Mouse (Mus musculus): ENCODE measurements at regions not wholly inside any gene's neighbourhood (a gene's known extent, or its start where the extent isn't known, plus 50 kb on each side); places are given as distances from the start of the nearest gene placed in this dataset.

DNA sequence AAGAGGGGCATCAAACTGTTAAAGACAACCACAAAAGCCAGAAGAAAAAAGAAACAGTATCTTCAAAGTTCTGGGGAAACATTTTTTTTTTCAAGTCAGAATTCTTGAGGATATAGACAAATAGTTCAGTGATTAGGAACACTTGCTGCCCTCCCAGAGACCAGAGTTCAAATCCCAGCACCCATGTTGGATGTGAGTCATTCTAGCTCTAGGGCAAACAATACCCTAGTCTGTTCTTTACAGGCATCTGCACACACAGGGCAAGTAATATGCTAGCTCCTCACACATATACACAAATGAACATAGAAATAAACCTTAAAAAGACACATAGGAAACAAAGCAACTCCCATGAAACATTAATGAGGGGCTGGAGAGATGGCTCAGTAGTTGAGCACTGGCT is 256.8 kb downstream of the Mreg start:
- intact Hi-C loops (cut with DNase I): no loop called here
- no peak for DNase-seq

DNA sequence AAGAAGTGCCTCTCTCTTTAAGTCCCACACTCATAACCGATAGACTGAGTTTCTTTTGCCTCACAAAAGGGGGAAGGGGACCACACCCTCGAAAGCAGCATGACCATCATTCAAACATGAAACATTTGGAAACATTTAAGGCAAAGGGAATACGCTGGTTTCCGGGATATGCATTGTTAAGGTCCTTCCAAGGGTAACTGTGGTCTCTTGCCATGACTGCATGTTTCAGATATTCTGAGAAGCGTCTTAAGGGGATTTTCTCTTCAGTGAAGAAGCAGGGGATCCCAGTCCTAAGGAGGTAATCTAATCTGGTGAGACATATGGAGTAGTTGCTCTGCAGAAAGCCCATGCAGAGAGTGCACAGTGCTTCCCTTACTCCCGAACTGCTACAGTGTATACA is 258.8 kb downstream of the Mreg start:
- intact Hi-C loops (cut with DNase I): no loop called here
- no peak for DNase-seq

DNA sequence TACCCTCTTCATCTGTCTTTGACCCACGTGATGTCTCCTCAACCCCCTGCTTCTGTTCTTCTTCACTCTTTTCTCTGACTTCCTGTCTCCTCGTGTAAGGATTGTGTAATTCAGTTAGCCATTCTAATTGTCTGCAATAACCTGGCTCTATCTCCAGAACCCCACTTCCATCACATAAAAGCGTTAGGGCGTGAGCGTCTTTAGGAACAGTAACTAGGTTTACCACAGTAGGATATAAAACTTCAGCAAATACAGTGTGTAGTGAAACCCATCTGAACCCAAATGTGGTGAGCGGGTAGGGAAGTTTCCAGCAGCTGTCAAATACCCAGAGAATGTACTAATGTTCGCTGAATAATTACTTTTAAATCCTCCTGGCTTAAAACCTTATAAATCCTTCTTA is 262.6 kb downstream of the Mreg start:
- intact Hi-C loops (cut with DNase I): no loop called here

DNA sequence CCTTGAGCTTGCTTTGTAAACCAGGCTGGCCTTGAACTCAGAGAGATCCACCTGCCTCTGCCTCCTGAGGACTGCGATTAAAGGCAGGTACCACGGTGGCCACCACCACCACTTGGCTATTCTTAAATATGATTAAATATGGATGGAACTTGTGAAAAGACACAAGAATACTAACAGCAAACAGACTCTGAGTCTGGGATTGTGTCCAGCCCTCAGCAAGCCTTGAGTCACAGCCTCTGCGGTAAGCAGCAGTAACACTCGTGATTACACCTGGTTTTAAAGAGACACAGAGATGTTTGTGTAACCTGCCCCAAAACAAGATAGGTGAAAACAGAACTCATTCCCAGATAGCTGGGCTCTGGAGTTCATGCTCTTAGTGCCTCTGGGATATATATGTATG is 263.4 kb downstream of the Mreg start:
- intact Hi-C loops (cut with DNase I): no loop called here
- no peak for DNase-seq

More for the DNA sequence above, 262.6 kb downstream of the Mreg start:
- DNase-seq: no peak

DNA sequence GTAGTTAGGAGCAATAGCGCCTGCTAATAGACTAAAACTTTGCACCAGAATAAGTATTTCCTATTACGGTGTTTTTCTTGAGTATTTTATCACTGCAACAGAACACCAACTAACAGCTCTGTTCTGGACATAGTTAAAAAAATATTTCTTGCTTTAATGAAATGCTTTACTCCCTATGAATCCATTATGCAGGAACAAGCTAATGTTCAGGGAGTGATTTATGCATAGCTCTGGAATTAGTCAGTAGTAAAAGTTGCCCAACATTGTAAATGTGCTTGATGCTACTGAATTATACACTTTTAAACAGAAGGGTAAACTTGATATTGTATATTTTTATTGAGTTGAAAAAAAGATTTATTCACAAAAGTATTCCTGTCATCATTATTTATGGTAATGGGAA is 264.6 kb downstream of the Mreg start:
- intact Hi-C loops (cut with DNase I): no loop called here
- DNase-seq: no peak

DNA sequence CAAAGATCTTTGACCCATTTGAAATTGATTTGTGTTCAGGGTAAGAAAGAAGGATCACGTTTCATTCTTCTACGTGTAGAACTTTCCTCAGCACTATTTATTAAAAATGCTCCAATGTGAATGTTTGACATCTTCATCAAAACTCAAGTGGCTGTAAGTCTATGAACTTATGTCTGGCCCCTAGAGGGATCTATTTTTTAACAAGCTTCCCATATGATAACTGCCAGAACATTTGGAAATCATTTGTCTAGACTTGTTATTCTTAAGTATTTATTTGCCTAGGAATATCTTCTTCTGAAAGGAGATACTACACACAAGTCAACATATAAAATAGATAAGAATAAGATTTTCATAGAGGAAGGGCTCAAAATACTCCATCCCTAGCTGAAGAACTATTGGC is 265.2 kb downstream of the Mreg start:
- no peak for DNase-seq
- intact Hi-C loops (cut with DNase I): no loop called here

DNA sequence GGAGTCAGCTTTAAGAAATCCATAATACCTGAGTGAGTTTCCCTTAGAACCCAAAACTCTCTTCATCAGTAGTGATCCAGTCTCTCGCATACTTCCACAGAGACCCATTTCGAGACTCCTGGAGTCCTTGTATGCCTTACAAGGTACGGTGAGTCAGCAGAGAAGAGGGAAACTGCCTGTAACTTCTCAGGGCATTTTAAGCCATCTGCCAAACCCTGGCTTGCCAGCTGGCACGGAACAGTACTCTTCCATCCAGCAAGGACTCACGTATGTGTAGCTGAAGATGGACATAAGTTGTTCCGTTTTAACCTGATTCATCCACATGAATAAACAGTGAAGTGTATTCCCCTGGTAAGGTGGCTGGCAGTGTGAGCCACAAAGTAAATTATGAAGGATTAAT is 267.0 kb downstream of the Mreg start:
- peak in 1 of 2 experiments; percentile 43 for DNase-seq
- intact Hi-C loops (cut with DNase I): no loop called here

DNA sequence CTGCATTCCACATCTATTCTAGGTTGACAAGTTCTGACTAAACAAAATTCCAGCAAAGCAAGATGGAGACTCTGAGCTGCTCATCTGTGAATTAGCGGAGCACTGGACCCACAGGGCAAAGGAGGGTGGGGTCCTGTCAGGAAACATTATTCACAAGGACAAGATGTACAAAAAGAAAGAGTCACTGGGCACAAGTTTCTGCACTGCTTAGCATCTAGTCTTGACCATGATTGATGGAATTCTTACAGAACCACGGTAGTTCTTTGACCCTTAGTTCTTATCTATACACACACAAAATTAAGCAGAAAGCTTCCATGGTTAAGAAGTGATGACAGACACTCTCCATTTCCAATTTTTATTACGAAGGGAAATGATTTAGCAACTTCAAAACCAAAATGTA is 267.6 kb downstream of the Mreg start:
- DNase-seq: no peak
- intact Hi-C loops (cut with DNase I): no loop called here

DNA sequence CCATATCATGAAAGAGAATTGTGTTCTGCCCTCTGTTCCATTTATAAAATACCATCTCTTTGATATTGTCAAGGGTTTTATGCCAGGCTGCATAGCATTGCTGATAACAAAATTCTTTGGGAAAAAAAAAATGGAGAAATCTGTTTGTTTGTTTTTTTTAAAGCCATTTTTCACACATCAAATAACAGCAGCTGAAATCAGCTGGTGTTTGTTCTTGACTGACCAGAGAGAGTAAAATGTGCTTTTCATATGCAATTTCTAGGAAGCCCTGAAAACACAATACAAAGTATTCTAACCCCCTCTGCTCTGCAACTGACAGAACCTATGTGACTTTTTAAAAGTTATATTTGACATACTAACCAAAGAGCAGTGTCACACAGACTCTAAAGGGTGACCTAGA is 270.0 kb downstream of the Mreg start:
- no peak for DNase-seq
- intact Hi-C loops (cut with DNase I): no loop called here

DNA sequence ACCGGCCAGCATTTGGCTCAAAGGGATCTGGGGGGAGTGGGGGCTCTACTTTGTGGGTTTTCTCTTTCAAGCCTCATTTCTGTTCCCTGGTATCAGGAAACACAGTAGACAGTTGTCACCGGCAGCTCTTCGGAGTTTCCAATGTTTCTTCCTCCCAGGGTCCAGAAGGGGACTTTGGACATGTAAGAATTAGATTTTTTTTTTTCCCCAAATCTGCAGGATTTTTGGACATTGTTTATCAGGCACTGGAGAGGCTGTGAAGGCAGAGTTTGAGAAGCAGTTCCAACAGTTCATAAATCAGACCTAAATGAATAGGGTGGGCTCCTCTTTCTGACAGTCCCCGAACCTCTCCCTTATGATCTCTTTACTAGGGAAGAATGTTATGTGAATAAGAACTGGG is 270.4 kb downstream of the Mreg start:
- intact Hi-C loops (cut with DNase I): no loop called here
- no peak for DNase-seq

DNA sequence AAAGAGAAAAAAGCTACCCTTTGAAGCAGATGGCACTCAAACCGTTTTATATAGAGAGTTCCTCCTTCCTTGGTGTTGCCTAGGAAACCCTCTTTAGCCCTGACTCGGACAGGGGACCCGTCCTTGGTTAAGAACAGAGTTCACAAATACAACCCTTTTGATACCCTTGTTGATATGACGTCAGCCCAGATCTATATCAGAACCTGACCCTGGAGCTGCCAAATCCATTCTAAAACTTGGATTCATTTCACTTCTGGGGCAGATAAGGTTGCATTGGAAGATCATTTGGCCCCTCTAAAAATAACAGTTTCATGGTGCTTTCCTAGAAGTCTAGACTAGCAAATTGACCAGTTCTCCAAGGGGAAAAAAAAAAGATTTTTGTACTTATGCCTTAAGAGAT is 271.2 kb downstream of the Mreg start:
- DNase-seq: no peak

DNA sequence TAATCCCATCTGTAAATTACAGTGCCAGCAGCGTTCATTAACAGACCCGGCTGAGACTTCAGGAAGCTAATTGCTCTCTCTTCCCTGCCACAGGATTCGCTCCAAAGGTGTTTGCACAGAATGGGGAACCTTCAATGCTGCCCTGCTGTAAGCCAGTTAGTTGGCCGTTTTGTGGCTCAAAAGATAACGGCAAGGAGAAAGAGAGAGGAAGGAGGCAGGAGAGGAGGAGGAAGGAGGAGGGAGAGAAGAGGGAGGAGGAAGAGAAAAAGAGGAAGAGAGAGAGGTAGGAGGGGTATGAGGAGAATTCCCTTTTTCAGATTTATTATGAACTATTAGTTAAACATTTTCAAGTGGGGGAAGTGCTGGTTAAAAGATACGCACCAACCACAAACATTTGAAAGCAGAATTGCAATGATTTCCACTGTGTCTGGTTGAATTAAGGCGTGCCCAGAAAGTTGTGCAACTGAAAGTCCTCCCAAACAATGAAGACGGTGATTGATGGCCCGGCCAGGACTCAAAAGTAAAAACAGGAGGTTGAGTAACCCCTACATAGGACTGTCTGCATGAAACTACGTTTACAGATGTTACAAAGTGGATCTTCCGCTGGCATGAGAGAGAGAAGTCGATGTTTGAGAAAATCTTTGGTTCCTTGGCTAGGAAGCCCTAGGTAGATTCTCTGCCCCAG is 273.6 kb downstream of the Mreg start:
- no peak for DNase-seq
- intact Hi-C loops (cut with DNase I): no loop called here

More for the DNA sequence above, 271.2 kb downstream of the Mreg start:
- intact Hi-C loops (cut with DNase I): no loop called here

DNA sequence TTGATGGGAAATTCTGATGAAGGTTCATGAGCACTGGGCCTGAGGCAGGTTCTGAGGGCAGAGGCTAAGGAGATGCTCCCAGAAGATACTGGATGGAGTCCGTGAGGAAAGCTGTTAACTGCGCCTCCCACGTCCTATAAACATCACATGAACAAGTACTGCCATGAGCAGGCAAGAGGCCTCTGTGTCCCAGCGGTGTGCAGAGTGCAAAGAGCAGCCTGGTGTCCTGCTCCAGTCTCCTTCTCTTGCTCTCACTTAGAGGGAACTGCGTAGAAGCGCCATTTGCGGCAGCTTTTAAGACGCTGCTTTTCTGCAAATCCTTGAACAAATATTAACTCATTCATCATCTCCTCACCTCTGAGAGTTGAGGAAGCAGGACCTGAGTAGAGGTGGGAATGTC is 274.2 kb downstream of the Mreg start:
- DNase-seq: no peak
- intact Hi-C loops (cut with DNase I): no loop called here

DNA sequence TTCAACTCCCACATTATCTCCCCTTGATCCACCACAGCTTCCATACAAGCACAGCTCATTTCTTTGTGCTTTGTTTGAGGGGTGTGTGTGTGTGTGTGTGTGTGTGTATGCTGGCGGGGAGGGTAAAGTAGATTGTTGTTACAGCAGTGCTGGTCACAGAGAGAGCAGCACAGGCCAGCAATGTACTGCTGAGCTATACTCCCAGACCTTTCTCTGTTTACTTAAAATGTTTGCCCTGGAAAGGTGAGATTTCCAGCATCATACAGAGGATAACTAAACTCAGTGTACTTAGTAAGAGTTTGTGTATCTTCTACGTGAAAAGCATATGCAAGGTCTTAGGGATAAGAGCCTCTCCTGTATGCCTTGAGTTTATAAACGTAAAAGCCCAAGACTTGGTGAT is 274.9 kb downstream of the Mreg start:
- intact Hi-C loops (cut with DNase I): no loop called here
- DNase-seq: no peak

DNA sequence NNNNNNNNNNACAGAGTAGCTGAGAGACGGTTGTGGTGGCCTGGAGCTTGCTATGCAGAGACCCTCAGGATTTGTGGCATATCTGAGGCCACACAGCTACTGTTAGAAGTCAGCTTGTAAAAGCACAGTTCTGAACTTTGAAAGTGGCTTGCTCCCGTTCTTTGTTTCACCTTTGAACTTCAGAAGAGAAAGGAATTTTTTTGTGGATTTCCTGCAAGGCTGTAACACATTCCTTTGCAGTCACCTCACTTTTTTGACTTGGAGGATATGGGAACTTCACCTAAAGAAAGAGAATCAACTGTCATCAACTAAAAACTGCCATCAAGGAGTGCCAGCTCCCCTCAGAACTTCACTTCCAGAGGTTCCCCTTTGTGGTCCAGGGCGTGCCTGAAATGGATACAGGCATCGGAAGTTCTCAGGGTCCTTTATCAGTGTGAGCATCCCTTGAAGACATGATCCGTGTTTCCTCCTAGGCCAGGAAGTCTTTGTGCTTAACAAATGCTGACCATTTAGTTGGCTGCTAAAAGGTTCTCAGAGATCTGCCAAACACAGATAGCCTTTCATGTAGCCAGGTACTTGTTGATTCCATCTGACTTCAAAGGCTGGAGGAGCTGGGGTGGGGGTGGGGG is 275.5 kb downstream of the Mreg start:
- intact Hi-C loops (cut with DNase I): no loop called here
- no peak for DNase-seq

DNA sequence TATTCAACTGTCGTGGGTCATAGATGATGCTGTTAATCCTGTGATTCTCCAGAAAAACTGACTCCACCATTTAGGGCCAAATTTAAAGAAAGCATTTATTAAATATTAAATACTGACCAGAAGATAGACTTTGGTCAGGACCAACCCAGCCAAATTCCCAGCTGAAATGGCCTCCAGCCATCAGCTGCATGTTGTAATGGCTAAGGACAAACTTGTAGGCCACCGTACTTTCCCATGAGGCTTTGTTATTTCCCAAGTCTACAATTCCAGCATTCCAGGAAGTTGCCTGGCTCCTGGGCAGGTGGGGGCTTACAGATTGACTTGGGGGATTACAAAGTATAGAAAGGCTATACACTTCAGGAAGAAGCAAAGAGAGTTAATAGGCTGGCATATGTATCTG is 272.5 kb upstream of the Fn1 start:
- intact Hi-C loops (cut with DNase I): no loop called here
- DNase-seq: no peak

DNA sequence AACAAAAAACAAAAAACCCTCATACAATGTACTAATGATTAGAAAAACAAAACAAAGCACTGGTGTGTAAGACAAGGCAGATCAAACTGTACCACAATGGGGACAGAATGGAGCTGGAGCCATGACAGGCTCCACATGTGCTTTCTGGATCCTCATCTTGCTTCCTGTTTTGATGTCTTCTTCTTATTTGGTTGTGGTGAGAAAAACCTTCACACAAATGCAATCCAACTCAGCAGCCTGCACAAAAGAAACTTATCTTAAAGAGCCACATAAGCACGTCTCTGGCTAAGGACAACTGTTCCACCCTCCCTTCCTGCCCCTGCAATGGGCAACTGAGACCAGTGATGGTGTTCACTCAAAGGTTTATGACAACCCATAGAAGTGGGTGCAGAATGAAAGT is 271.9 kb upstream of the Fn1 start:
- intact Hi-C loops (cut with DNase I): no loop called here
- no peak for DNase-seq

DNA sequence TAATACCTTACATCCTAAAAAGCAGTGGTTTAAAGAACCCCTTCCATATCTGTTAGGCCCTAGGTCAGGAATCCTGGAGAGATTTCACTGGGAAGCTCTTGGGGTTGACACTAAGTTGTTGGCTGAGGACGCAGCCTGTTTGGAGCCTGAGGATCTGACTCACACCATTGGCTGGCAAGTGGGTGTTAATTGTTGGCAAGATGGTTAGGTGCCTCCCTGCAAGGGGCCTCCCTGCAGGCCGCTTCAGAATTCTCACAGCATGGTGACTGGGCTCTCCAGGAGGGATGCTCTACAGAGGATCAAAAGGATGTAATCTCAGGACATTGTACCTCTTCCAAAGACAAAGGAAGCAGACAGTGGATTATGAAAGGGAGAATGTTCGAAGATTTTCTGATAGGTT is 270.7 kb upstream of the Fn1 start:
- intact Hi-C loops (cut with DNase I): no loop called here
- no peak for DNase-seq

DNA sequence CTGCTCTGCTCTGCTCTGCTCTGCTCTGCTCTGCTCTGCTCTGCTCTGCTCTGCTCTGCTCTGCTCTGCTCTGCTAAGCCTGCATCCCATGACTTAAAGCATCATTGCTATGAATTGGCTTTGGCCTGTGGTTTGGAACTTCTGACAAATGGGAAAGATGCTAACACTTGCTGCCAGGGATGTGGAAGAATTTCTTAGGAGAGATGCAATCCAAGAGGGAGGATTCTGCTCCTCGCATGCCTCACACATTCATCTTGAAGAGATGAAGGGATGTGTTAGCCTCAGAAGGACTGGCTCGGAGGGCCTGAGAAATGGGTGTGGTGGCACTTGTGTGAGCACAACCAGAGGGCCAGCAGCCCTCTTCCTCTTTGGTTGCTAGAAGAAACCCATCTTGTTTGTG is 268.5 kb upstream of the Fn1 start:
- no peak for DNase-seq
- intact Hi-C loops (cut with DNase I): no loop called here

DNA sequence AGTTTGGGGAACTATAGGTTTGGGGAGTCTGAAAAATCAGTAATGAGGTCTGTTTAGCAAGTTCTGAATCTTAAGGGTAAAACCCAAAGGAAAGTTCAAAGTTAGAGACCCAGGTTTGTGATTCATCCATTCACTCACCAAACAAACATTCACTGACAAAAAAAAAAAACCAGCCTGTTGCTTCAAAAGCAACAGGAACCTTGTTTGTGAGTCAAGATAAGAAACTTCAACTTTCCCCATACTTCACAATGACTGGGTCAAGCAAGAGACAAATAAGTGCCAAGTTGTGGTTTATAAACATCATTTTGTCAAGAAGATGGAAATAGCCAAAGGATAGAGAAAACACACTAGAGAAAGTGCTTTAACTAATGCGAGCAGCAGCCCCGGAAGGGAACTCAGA is 266.9 kb upstream of the Fn1 start:
- no peak for DNase-seq
- intact Hi-C loops (cut with DNase I): no loop called here

DNA sequence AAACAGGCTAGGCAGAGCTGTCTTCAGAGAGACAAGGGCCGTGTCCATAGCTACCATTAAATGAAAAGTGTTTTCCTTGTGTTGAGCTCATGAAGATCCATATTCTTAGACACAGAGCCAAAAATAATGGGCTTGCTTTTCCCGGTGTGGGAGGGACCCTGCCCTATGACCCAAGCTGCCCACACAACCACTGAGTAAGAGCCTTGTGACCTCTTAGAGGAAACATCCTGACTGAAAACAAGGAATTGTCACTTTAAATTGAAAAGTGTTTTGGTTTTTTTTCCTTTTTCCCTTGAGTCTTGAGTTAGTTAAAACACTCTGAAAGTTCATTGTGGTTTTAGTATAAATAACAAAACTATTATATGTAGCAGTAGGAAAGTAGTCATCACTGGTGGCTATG is 264.0 kb upstream of the Fn1 start:
- intact Hi-C loops (cut with DNase I): no loop called here
- DNase-seq: no peak

DNA sequence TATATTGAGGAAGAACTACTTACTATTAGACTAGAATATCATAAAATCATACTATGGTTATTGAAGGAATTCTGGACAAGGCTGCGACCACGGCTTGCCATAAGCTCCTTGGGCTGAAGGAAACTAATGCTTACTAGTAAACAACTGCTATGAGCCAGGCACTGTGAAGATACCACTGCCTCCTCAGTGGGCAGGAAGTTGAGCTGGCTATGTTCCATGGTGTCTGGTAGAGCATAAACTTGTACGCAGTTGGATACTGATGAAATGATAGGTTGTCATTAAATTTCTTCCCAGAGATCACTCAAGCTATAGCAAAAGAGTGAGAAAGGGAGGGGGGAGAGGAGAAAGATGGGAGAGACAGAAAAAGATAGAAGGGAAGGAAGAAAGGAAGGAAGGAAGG is 261.4 kb upstream of the Fn1 start:
- no peak for DNase-seq
- intact Hi-C loops (cut with DNase I): no loop called here

DNA sequence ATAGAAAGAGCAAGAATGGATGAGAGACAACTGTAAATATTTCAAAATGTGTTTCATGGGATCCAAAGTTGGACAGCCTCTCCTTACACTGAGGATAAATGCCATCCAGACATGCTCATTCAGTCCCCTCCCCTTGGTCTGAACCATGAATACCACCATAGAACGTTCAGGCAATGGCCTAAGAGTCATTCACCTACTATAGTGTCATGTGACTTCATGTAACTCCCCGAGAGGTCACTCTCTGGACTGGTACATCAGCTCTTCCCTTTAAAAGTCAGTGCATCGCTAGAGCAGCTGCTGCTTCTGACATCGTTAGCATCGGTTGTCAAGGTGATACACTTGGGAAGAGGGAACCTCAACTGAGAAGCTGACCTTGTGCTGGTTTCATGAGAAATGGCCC is 260.2 kb upstream of the Fn1 start:
- intact Hi-C loops (cut with DNase I): no loop called here
- no peak for DNase-seq
